Mouse (Mus musculus): ENCODE results near the gene Lmo7. TPM values are rescaled to one million over a fixed set of nuclear protein-coding genes. Genes with fewer than 3 reads are reported as not detected.

Gene Lmo7
- polyA plus RNA-seq, 1 experiment from 2014 or later, result 2.8 TPM

DNA sequence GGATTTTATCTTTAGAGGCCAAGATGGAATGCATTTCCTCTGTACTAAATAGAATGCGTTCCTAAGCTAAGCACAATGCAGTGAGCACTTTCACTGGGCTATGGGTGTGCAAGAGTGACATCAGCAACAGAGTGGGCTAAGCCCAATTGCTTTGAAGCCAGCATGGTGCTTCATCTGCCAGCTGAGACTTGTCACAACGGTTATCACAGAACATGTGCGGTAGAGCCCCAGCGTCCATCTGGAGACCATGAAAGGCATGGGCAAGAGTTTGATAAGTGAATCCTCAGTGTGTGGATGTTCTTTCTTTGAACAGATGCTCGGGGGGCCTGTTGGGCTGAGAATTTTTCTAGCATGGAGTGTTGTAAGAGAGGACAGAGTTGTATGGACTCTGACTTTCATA lies 86.7 kb downstream of the Lmo7 start:
- Histone ChIP-seq H3K9me3 (ENCODE audit: low read length) (no peaks in the 10 kb centered on the region), H3K4me1 (ENCODE audit: insufficient read depth) (no peaks in the 10 kb centered on the region), H3K9ac (replicated peaks) (no peak overlapping the region), H3K4me3 (ENCODE audit: low read depth, low read length) (no peak overlapping the region), H3K36me3 (replicated peaks; ENCODE audit: insufficient read depth, low read length) (no peaks in the 10 kb centered on the region), H3K4me2 (ENCODE audit: low read depth, low read length) (no peak overlapping the region), H3K27me3 (ENCODE audit: insufficient read depth, low read length) (no peaks in the 10 kb centered on the region), H3K27ac (ENCODE audit: low read depth) (no peak overlapping the region)
- 75% methylated on average over 5 of the region's 5 CpGs for WGBS (ENCODE audit: insufficient replicate concordance)
- TF ChIP-seq EP300 (IDR thresholded peaks at IDR 0.05; ENCODE audit: low read depth), result no peak
- TF ChIP-seq CTCF (IDR thresholded peaks at IDR 0.05; ENCODE audit: low read depth), result no peak
- ATAC-seq (no peak), DNase-seq (no peak)

- H3K27ac ChIP-seq (ENCODE audit: low read depth), result no peak overlapping the region
- no peaks in the 10 kb centered on the region for H3K36me3 ChIP-seq (replicated peaks; ENCODE audit: insufficient read depth, low read length)
- no peak for TF ChIP-seq CTCF (IDR thresholded peaks at IDR 0.05; ENCODE audit: low read depth)
- TF ChIP-seq EP300 (IDR thresholded peaks at IDR 0.05; ENCODE audit: low read depth), result no peak
- H3K9ac ChIP-seq (replicated peaks), result no peak overlapping the region
- DNase-seq (no peak), ATAC-seq (no peak)
- H3K4me3 ChIP-seq (ENCODE audit: low read depth, low read length), result no peak overlapping the region
- H3K9me3 ChIP-seq (ENCODE audit: low read length), result no peaks in the 10 kb centered on the region
- WGBS (ENCODE audit: insufficient replicate concordance), result 81% methylated on average over 6 of the region's 6 CpGs
- H3K4me1 ChIP-seq (ENCODE audit: insufficient read depth), result no peaks in the 10 kb centered on the region
- H3K4me2 ChIP-seq (ENCODE audit: low read depth, low read length), result no peak overlapping the region
- H3K27me3 ChIP-seq (ENCODE audit: insufficient read depth, low read length), result no peaks in the 10 kb centered on the region
Measured at GRCm38 (mm10) chr14:101822390-101822789, 92.6 kb downstream of the Lmo7 start.

DNA sequence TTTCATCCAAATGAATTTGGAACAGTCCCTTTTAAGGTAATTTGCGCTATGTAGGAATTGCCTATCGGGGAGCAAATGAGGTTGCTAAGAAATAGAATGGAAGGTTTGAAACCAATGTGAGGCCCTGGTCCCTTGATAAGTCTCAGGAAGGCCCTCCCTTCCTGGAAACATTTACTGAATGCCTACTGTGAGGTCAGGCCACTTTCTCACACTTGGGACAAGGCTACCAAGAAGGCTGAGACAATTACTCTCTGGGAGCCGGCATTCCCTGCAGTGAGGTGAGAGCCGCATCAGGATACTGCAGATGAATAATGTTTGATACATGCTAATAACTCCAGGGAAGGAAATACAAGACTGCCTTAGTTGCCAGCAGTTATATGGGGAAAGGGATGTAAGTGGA lies 93.1 kb downstream of the Lmo7 start:
- ATAC-seq, result no peak
- 76% methylated on average over 4 of the region's 4 CpGs for WGBS (ENCODE audit: insufficient replicate concordance)
- TF ChIP-seq EP300 (IDR thresholded peaks at IDR 0.05; ENCODE audit: low read depth), result no peak
- TF ChIP-seq CTCF (IDR thresholded peaks at IDR 0.05; ENCODE audit: low read depth), result no peak

DNA sequence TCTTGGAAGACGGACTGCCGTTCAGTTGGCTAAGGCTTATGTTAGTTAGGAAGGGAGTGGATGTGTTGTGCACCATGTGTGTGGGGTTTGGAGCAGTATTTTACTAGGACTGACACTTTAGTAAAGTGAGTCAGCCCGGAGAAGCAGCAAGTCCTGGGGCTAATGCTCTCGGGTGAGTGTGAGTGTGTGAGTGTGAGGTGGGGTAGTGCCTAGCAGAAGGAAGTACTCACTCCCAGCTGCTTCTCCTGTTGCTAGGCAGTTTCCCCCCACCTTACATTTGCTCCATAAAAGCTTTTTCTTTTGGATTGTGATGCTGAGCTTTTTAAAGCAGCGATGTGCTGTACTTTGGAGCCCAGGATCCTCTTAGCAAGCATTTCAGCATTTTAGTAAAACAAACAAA lies 99.9 kb downstream of the Lmo7 start:
- Histone ChIP-seq H3K4me1 (ENCODE audit: insufficient read depth) (no peaks in the 10 kb centered on the region), H3K9ac (replicated peaks) (no peak overlapping the region), H3K27me3 (ENCODE audit: insufficient read depth, low read length) (no peaks in the 10 kb centered on the region), H3K27ac (ENCODE audit: low read depth) (no peak overlapping the region), H3K36me3 (replicated peaks; ENCODE audit: insufficient read depth, low read length) (no peaks in the 10 kb centered on the region), H3K4me3 (ENCODE audit: low read depth, low read length) (no peak overlapping the region), H3K4me2 (ENCODE audit: low read depth, low read length) (no peak overlapping the region), H3K9me3 (ENCODE audit: low read length) (no peaks in the 10 kb centered on the region)
- no peak for TF ChIP-seq EP300 (IDR thresholded peaks at IDR 0.05; ENCODE audit: low read depth)
- no peak for TF ChIP-seq CTCF (IDR thresholded peaks at IDR 0.05; ENCODE audit: low read depth)
- DNase-seq (no peak), ATAC-seq (no peak)
- 72% methylated on average over 5 of the region's 5 CpGs for WGBS (ENCODE audit: insufficient replicate concordance)

More for the DNA sequence above, 93.1 kb downstream of the Lmo7 start:
- Histone ChIP-seq H3K9ac (replicated peaks) (no peak overlapping the region), H3K27me3 (ENCODE audit: insufficient read depth, low read length) (no peaks in the 10 kb centered on the region), H3K4me2 (ENCODE audit: low read depth, low read length) (no peak overlapping the region), H3K27ac (ENCODE audit: low read depth) (no peak overlapping the region), H3K4me3 (ENCODE audit: low read depth, low read length) (no peak overlapping the region), H3K36me3 (replicated peaks; ENCODE audit: insufficient read depth, low read length) (no peaks in the 10 kb centered on the region), H3K9me3 (ENCODE audit: low read length) (no peaks in the 10 kb centered on the region), H3K4me1 (ENCODE audit: insufficient read depth) (no peaks in the 10 kb centered on the region)
- DNase-seq, result no peak

DNA sequence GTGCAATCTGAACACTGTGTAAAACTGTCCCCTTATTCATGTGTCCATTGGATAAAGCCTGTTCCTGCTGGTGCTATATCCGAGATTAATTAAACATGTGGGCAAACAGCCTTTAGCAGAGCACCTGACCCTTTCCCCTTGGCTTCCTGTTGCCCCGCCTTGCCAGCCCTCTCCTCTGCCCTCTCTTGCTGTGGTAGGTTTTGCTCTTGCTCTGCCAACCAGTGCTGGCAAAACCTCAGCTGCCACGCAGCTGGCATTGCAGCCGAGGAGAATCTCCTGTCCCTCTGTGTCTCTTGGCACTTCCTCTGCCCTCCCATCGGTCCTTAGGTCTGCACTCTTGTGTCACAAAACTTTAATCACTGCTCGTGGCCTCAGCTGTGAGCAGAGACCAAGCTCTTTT lies 100.4 kb downstream of the Lmo7 start:
- Histone ChIP-seq H3K27me3 (ENCODE audit: insufficient read depth, low read length) (no peaks in the 10 kb centered on the region), H3K9ac (replicated peaks) (no peak overlapping the region), H3K4me1 (ENCODE audit: insufficient read depth) (no peaks in the 10 kb centered on the region), H3K4me3 (ENCODE audit: low read depth, low read length) (no peak overlapping the region), H3K9me3 (ENCODE audit: low read length) (no peaks in the 10 kb centered on the region), H3K4me2 (ENCODE audit: low read depth, low read length) (no peak overlapping the region), H3K36me3 (replicated peaks; ENCODE audit: insufficient read depth, low read length) (no peaks in the 10 kb centered on the region), H3K27ac (ENCODE audit: low read depth) (no peak overlapping the region)
- no peak for DNase-seq
- no peak for TF ChIP-seq EP300 (IDR thresholded peaks at IDR 0.05; ENCODE audit: low read depth)
- TF ChIP-seq CTCF (IDR thresholded peaks at IDR 0.05; ENCODE audit: low read depth), result no peak
- 49% methylated on average over 6 of the region's 6 CpGs for WGBS (ENCODE audit: insufficient replicate concordance)
- ATAC-seq, result no peak

DNA sequence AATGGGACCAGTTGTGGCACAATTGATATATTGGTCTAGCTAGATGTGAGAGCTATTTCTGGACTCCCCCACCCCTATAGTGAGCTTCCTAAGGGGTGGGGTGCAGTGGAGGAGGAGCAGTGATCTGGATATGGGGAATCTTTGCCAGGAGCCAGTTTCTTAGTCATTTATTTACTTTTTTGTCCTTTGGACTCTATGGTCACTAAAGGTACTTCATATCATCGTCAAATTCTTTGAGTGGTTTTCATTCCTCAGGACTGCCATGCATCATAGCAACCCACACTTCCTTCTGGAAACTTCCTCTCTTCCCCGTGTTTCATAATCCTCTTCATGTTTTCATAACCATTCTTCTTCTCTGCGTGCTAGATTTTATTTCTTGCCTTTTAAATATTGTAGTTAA lies 104.4 kb downstream of the Lmo7 start:
- DNase-seq (no peak), ATAC-seq (no peak)
- no peak overlapping the region for H3K4me3 ChIP-seq (ENCODE audit: low read depth, low read length)
- H3K36me3 ChIP-seq (replicated peaks; ENCODE audit: insufficient read depth, low read length), result no peaks in the 10 kb centered on the region
- TF ChIP-seq CTCF (IDR thresholded peaks at IDR 0.05; ENCODE audit: low read depth), result no peak
- TF ChIP-seq EP300 (IDR thresholded peaks at IDR 0.05; ENCODE audit: low read depth), result no peak
- no peak overlapping the region for H3K4me2 ChIP-seq (ENCODE audit: low read depth, low read length)
- no peaks in the 10 kb centered on the region for H3K27me3 ChIP-seq (ENCODE audit: insufficient read depth, low read length)
- 39% methylated on average over 3 of the region's 3 CpGs for WGBS (ENCODE audit: insufficient replicate concordance)
- no peak overlapping the region for H3K27ac ChIP-seq (ENCODE audit: low read depth)
- no peak overlapping the region for H3K9ac ChIP-seq (replicated peaks)
- no peaks in the 10 kb centered on the region for H3K9me3 ChIP-seq (ENCODE audit: low read length)
- H3K4me1 ChIP-seq (ENCODE audit: insufficient read depth), result no peaks in the 10 kb centered on the region

GRCm38 (mm10) chr14:101836401-101836800 lies 106.6 kb downstream of the Lmo7 start:
- DNase-seq (no peak), ATAC-seq (peak; percentile 70)
- 41% methylated on average over 2 of the region's 2 CpGs for WGBS (ENCODE audit: insufficient replicate concordance)
- H3K9me3 ChIP-seq (ENCODE audit: low read length), result no peaks in the 10 kb centered on the region
- H3K4me2 ChIP-seq (ENCODE audit: low read depth, low read length), result peak overlapping the region; percentile 35
- no peaks in the 10 kb centered on the region for H3K27me3 ChIP-seq (ENCODE audit: insufficient read depth, low read length)
- no peak overlapping the region for H3K27ac ChIP-seq (ENCODE audit: low read depth)
- H3K36me3 ChIP-seq (replicated peaks; ENCODE audit: insufficient read depth, low read length), result no peaks in the 10 kb centered on the region
- TF ChIP-seq CTCF (IDR thresholded peaks at IDR 0.05; ENCODE audit: low read depth) (no peak), EP300 (IDR thresholded peaks at IDR 0.05; ENCODE audit: low read depth) (no peak)
- H3K4me3 ChIP-seq (ENCODE audit: low read depth, low read length), result no peak overlapping the region
- H3K4me1 ChIP-seq (ENCODE audit: insufficient read depth), result no peaks in the 10 kb centered on the region
- H3K9ac ChIP-seq (replicated peaks), result no peak overlapping the region
